Mouse (Mus musculus): ENCODE measurements around the gene Dcaf12. TPM values are rescaled to one million over a fixed set of nuclear protein-coding genes. Genes with fewer than 3 reads are reported as not detected.
A peak's percentile ranks its signal among the peaks of the same experiment; 100 is the strongest.

Gene Dcaf12
- total and polyA plus RNA-seq, 3 experiments, result 24.3 to 49.2 TPM; not detected in 1

- TF ChIP-seq EP300 (IDR thresholded peaks at IDR 0.05; ENCODE audit: low read depth in 1 of 2, low read length in 2 of 2) (peak; percentile 64 to 77; a peak in 3 of 4 replicates), GABPA (IDR thresholded peaks at IDR 0.05; ENCODE audit: low read depth, low read length) (no peak), HCFC1 (IDR thresholded peaks at IDR 0.05; ENCODE audit: low read depth, low read length) (no peak)
Observed at GRCm38 (mm10) chr4:41336546-41336945, 21.9 kb upstream of the Dcaf12 start (continued).

- Histone ChIP-seq H3K9ac (ENCODE audit: control insufficient read depth, low read depth, low read length, poor library complexity, severe bottlenecking) (peak overlapping the region; percentile 24; the same call in 1 of the 2 replicates), H3K27ac (ENCODE audit: control insufficient read depth, low read depth, low read length) (peak overlapping the region; percentile 61), H3K4me1 (ENCODE audit: control insufficient read depth in 1 of 2, insufficient read depth in 2 of 2, low read length in 2 of 2) (peaks cover 10 to 20% of the 10 kb centered on the region in 2 experiments)
Observed at GRCm38 (mm10) chr4:41331698-41332421, 17.2 kb upstream of the Dcaf12 start.

DNA sequence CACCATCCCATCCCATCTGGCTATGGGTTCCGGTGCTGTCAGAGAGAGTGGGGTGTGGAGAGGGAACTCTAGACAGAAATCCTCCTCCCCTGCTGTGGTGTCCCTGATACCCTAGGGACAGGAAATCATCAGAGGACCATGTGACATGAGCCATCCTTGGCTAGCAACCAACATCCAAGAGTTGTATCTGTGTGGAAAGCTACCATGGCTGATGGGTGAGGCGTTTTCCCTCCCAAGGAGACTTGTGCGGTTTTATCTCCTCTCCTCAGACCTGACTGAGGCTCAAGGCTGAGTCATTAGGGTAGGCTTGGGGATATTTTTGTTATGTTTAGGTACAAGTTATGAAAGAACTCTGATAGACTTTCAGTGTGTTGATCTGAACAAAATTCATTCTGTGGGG, 16.4 kb upstream of the Dcaf12 start:
- Histone ChIP-seq H3K9ac (ENCODE audit: control insufficient read depth, low read depth, low read length, poor library complexity, severe bottlenecking) (0 out of 2 replicates have a peak overlapping the region, but pooled peaks have one; percentile 4), H3K79me2 (ENCODE audit: control insufficient read depth, insufficient read depth, low read length, poor library complexity) (no peaks in the 10 kb centered on the region), H3K4me3 (ENCODE audit: control insufficient read depth in 1 of 2, insufficient read depth in 1 of 2, low read depth in 2 of 2, low read length in 2 of 2) (peak overlapping the region in 1 of 2 experiments; percentile 23; a peak in 1 of 4 replicates), H3K4me1 (ENCODE audit: control insufficient read depth in 1 of 2, insufficient read depth in 2 of 2, low read length in 2 of 2) (peaks cover 10 to 15% of the 10 kb centered on the region in 2 experiments), H3K36me3 (ENCODE audit: control insufficient read depth in 1 of 2, insufficient read depth in 2 of 2, low read length in 2 of 2) (peaks cover 0 to 16% of the 10 kb centered on the region in 2 experiments; a peak in 2 of 4 replicates), H3K27ac (ENCODE audit: control insufficient read depth, low read depth, low read length) (peak overlapping the region; percentile 68), H3K9me3 (replicated peaks; ENCODE audit: insufficient read depth, low read length) (no peaks in the 10 kb centered on the region), H3K27me3 (ENCODE audit: control insufficient read depth in 1 of 2, insufficient read depth in 2 of 2, low read length in 2 of 2) (no peaks in the 10 kb centered on the region)
- TF ChIP-seq ELF1 (IDR thresholded peaks at IDR 0.05; ENCODE audit: low read depth, low read length), result no peak
- peak; percentile 91 for TF ChIP-seq GATA1 (IDR thresholded peaks at IDR 0.05; ENCODE audit: low read depth, low read length)
- TF ChIP-seq TCF12 (IDR thresholded peaks at IDR 0.05; ENCODE audit: low read depth, low read length), result peak; percentile 89
- 0 out of 2 replicates have a peak, but pooled peaks have one; percentile 29 for TF ChIP-seq MAFK (IDR thresholded peaks at IDR 0.05; ENCODE audit: borderline replicate concordance, low read depth, low read length)
- peak; percentile 74 for TF ChIP-seq SIN3A (IDR thresholded peaks at IDR 0.05; ENCODE audit: low read length)
- peak; percentile 69 for TF ChIP-seq MYC (IDR thresholded peaks at IDR 0.05; ENCODE audit: low read depth, low read length)
- 0 out of 2 replicates have a peak, but pooled peaks have one; percentile 23 for TF ChIP-seq MAZ (IDR thresholded peaks at IDR 0.05; ENCODE audit: low read depth, low read length)
- peak in 1 of 2 experiments; percentile 50; a peak in 1 of 4 replicates for TF ChIP-seq USF2 (IDR thresholded peaks at IDR 0.05; ENCODE audit: borderline replicate concordance in 1 of 2, insufficient read depth in 1 of 2, low read depth in 1 of 2, low read length in 2 of 2)
- no peak for TF ChIP-seq ZMIZ1 (IDR thresholded peaks at IDR 0.05; ENCODE audit: low read depth, low read length)
- TF ChIP-seq SMC3 (IDR thresholded peaks at IDR 0.05; ENCODE audit: low read depth, low read length), result no peak; the same call in 1 of the 2 replicates
- peak; percentile 15; the same call in 1 of the 2 replicates for TF ChIP-seq HCFC1 (IDR thresholded peaks at IDR 0.05; ENCODE audit: low read depth, low read length)
- TF ChIP-seq RCOR1 (IDR thresholded peaks at IDR 0.05; ENCODE audit: low read depth, low read length), result peak; percentile 93; the same call in 1 of the 2 replicates
- peak; percentile 95 for TF ChIP-seq TAL1 (IDR thresholded peaks at IDR 0.05; ENCODE audit: low read length)
- TF ChIP-seq TBP (IDR thresholded peaks at IDR 0.05; ENCODE audit: low read depth, low read length), result 0 out of 2 replicates have a peak, but pooled peaks have one; percentile 36
- TF ChIP-seq USF1 (IDR thresholded peaks at IDR 0.05; ENCODE audit: low read depth, low read length), result peak; percentile 92
- peak; percentile 88 for TF ChIP-seq ETS1 (IDR thresholded peaks at IDR 0.05; ENCODE audit: low read depth, low read length)
- no peak for TF ChIP-seq ZC3H11A (IDR thresholded peaks at IDR 0.05; ENCODE audit: low read depth, low read length)
- peak; percentile 89 to 91 for TF ChIP-seq EP300 (IDR thresholded peaks at IDR 0.05; ENCODE audit: low read depth in 1 of 2, low read length in 2 of 2)
- peak; percentile 68; the same call in 1 of the 2 replicates for TF ChIP-seq JUND (IDR thresholded peaks at IDR 0.05; ENCODE audit: low read depth, low read length)
- no peak for TF ChIP-seq BHLHE40 (IDR thresholded peaks at IDR 0.05; ENCODE audit: borderline replicate concordance, low read depth, low read length)
- TF ChIP-seq ZKSCAN1 (IDR thresholded peaks at IDR 0.05; ENCODE audit: low read depth, low read length), result no peak
- peak; percentile 90 for TF ChIP-seq MAX (IDR thresholded peaks at IDR 0.05; ENCODE audit: low read length)
- TF ChIP-seq MYB (IDR thresholded peaks at IDR 0.05; ENCODE audit: low read depth, low read length), result no peak
- DNase-seq (ENCODE audit: low read depth, low spot score), result peak; percentile 97

More at GRCm38 (mm10) chr4:41331698-41332421, 17.2 kb upstream of the Dcaf12 start:
- no peaks in the 10 kb centered on the region for H3K27me3 ChIP-seq (ENCODE audit: control insufficient read depth in 1 of 2, insufficient read depth in 2 of 2, low read length in 2 of 2)
- TF ChIP-seq TAL1 (IDR thresholded peaks at IDR 0.05; ENCODE audit: low read length) (no peak), TBP (IDR thresholded peaks at IDR 0.05; ENCODE audit: low read depth, low read length) (peak; percentile 89)
- no peaks in the 10 kb centered on the region for H3K79me2 ChIP-seq (ENCODE audit: control insufficient read depth, insufficient read depth, low read length, poor library complexity)
- H3K4me3 ChIP-seq (ENCODE audit: control insufficient read depth in 1 of 2, insufficient read depth in 1 of 2, low read depth in 2 of 2, low read length in 2 of 2), result 0 out of 4 replicates have a peak overlapping the region, but pooled peaks of 1 of the 2 experiments have one; percentile 6
- H3K36me3 ChIP-seq (ENCODE audit: control insufficient read depth in 1 of 2, insufficient read depth in 2 of 2, low read length in 2 of 2), result peaks cover 0 to 20% of the 10 kb centered on the region in 2 experiments; a peak in 2 of 4 replicates
- DNase-seq (ENCODE audit: low read depth, low spot score), result peak; percentile 44
- no peaks in the 10 kb centered on the region for H3K9me3 ChIP-seq (replicated peaks; ENCODE audit: insufficient read depth, low read length)
